Mouse (Mus musculus): ENCODE measurements around the gene Rabgef1. TPM values are rescaled to one million over a fixed set of nuclear protein-coding genes. Genes with fewer than 3 reads are reported as not detected.

Gene Rabgef1
- polyA plus RNA-seq, 1 experiment from 2014 or later = 25.5 TPM

GRCm38 (mm10) chr5:130145961-130146360 is 25.6 kb upstream of the Rabgef1 start:
- Histone ChIP-seq H3K36me3 (no peaks in the 10 kb centered on the region), H3K9me3 (no peaks in the 10 kb centered on the region), H3K4me1 (peaks cover 19% of the 10 kb centered on the region), H3K27me3 (ENCODE audit: insufficient read depth, poor library complexity, severe bottlenecking) (peaks cover 16% of the 10 kb centered on the region), H3K27ac (no peak overlapping the region), H3K4me3 (no peak overlapping the region)
- 84% methylated on average over 8 of the region's 8 CpGs for WGBS
- no peak for DNase-seq (ENCODE audit: low spot score)

- Histone ChIP-seq H3K4me3 (no peak overlapping the region), H3K9me3 (no peaks in the 10 kb centered on the region), H3K27ac (no peak overlapping the region), H3K27me3 (ENCODE audit: insufficient read depth, poor library complexity, severe bottlenecking) (peaks cover 20% of the 10 kb centered on the region; the same call in 1 of the 2 replicates), H3K36me3 (peaks cover 22% of the 10 kb centered on the region), H3K4me1 (peaks cover 10% of the 10 kb centered on the region)
- DNase-seq (ENCODE audit: low spot score) = no peak
- 79% methylated on average over 7 of the region's 7 CpGs for WGBS
Observed at GRCm38 (mm10) chr5:130149726-130150310, 21.8 kb upstream of the Rabgef1 start.

DNA sequence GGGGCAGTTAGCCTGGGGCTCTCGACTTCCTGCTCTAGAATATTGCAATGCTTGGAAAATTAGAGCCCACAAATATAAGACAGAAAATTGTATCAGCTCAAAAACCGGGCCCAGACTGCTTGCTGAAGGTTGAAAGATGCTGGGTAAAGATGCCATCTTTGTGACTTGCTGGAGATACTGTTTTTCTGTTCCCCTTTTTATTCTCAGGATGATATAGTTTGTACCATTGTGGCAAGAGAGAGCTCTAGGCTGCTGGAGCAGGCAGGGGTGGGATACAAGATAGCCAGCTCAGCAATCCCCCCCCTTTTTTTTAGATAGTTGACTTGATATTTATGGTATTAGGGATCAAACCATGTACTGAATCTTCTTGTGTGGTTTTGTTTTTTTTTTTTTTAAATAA is 17.3 kb upstream of the Rabgef1 start:
- WGBS = 78% methylated on average over 2 of the region's 2 CpGs
- H3K9me3 ChIP-seq = no peaks in the 10 kb centered on the region
- peaks cover 9% of the 10 kb centered on the region; the same call in 1 of the 2 replicates for H3K4me1 ChIP-seq
- H3K4me3 ChIP-seq = no peak overlapping the region
- DNase-seq (ENCODE audit: low spot score) = no peak
- H3K27me3 ChIP-seq (ENCODE audit: insufficient read depth, poor library complexity, severe bottlenecking) = peaks cover 27% of the 10 kb centered on the region; the same call in 1 of the 2 replicates
- no peak overlapping the region for H3K27ac ChIP-seq
- H3K36me3 ChIP-seq = peaks cover 22% of the 10 kb centered on the region

- Histone ChIP-seq H3K9me3 (no peaks in the 10 kb centered on the region), H3K4me3 (no peak overlapping the region), H3K27me3 (ENCODE audit: insufficient read depth, poor library complexity, severe bottlenecking) (0 out of 2 replicates have a peak, but pooled peaks cover 11% of the 10 kb centered on the region), H3K4me1 (peaks cover 9% of the 10 kb centered on the region; the same call in 1 of the 2 replicates), H3K27ac (no peak overlapping the region), H3K36me3 (peaks cover 2% of the 10 kb centered on the region; the same call in 1 of the 2 replicates)
- no peak for DNase-seq (ENCODE audit: low spot score)
- WGBS = 75% methylated on average over 4 of the region's 4 CpGs
Observed at GRCm38 (mm10) chr5:130158545-130158944, 13.1 kb upstream of the Rabgef1 start.

- H3K36me3 ChIP-seq = no peaks in the 10 kb centered on the region
- H3K4me1 ChIP-seq = peaks cover 8% of the 10 kb centered on the region; the same call in 1 of the 2 replicates
- WGBS = 63% methylated on average over 7 of the region's 7 CpGs
- DNase-seq (ENCODE audit: low spot score) = no peak
- H3K4me3 ChIP-seq = no peak overlapping the region
- no peak overlapping the region for H3K27ac ChIP-seq
- H3K9me3 ChIP-seq = no peaks in the 10 kb centered on the region
- H3K27me3 ChIP-seq (ENCODE audit: insufficient read depth, poor library complexity, severe bottlenecking) = 0 out of 2 replicates have a peak, but pooled peaks cover 6% of the 10 kb centered on the region
Observed at GRCm38 (mm10) chr5:130159761-130160201, 11.8 kb upstream of the Rabgef1 start.

DNA sequence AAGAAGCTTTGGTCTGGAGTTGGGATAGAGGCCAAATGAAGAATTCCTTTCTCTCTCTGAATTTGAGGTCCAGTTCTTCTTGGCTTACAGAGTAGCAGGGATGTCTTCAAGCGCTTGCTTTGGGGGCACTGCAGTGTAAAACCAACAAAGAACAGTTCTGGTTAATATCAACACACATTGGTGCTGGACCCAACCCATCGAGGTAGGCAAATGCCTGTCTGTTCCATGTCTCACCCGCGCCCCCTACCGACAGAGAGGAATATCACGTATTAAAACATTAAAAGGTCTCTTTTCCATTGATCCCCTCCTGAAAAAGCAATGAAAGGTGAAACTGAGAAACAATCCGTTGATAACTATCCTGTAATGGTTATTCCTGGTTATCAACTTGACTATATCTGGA is 7.9 kb upstream of the Rabgef1 start:
- Histone ChIP-seq H3K27me3 (ENCODE audit: insufficient read depth, poor library complexity, severe bottlenecking) (no peaks in the 10 kb centered on the region), H3K36me3 (no peaks in the 10 kb centered on the region), H3K4me3 (no peak overlapping the region), H3K9me3 (no peaks in the 10 kb centered on the region), H3K4me1 (no peaks in the 10 kb centered on the region), H3K27ac (no peak overlapping the region)
- no peak for DNase-seq (ENCODE audit: low spot score)
- WGBS = 4% methylated on average over 7 of the region's 7 CpGs

DNA sequence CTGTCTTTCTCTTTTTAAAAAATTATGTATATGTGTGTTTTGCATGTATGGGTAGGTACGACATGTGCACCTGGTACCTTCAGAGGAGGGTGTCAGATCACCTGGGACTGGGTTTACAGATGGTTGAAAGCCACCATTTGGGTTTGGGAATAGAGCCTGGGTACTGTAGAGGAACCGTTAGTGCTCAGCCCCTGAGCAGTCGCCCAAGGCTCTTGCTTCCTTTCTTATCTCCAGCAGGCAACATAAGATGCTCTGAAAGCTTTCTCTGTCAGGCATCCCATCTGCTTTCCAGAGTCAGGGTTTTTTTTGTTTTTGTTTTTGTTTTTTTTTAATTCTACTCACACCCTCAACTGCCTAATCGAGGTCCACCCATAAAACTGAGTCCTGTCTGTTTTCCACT is 6.4 kb upstream of the Rabgef1 start:
- Histone ChIP-seq H3K36me3 (no peaks in the 10 kb centered on the region), H3K27me3 (ENCODE audit: insufficient read depth, poor library complexity, severe bottlenecking) (no peaks in the 10 kb centered on the region), H3K4me1 (no peaks in the 10 kb centered on the region), H3K27ac (no peak overlapping the region), H3K4me3 (no peak overlapping the region), H3K9me3 (no peaks in the 10 kb centered on the region)
- DNase-seq (ENCODE audit: low spot score) = no peak
- WGBS = 62% methylated on average over 4 of the region's 4 CpGs

- WGBS = 30% methylated on average over 6 of the region's 6 CpGs
- Histone ChIP-seq H3K4me3 (no peak overlapping the region), H3K27me3 (ENCODE audit: insufficient read depth, poor library complexity, severe bottlenecking) (no peaks in the 10 kb centered on the region), H3K9me3 (no peaks in the 10 kb centered on the region), H3K27ac (peak overlapping the region; percentile 5; the same call in 1 of the 2 replicates), H3K36me3 (no peaks in the 10 kb centered on the region), H3K4me1 (peaks cover 28% of the 10 kb centered on the region)
- no peak for DNase-seq (ENCODE audit: low spot score)
Observed at GRCm38 (mm10) chr5:130169109-130169508, 2.5 kb upstream of the Rabgef1 start.

GRCm38 (mm10) chr5:130170666-130171422 is 754 bp upstream of the Rabgef1 start:
- peaks cover 29% of the 10 kb centered on the region for H3K4me1 ChIP-seq
- peak overlapping the region; percentile 93 for H3K4me3 ChIP-seq
- no peaks in the 10 kb centered on the region for H3K9me3 ChIP-seq
- no peaks in the 10 kb centered on the region for H3K27me3 ChIP-seq (ENCODE audit: insufficient read depth, poor library complexity, severe bottlenecking)
- H3K36me3 ChIP-seq = no peaks in the 10 kb centered on the region
- H3K27ac ChIP-seq = peak overlapping the region; percentile 93
- no peak for DNase-seq (ENCODE audit: low spot score)
- WGBS = 7% methylated on average over 6 of the region's 6 CpGs

DNA sequence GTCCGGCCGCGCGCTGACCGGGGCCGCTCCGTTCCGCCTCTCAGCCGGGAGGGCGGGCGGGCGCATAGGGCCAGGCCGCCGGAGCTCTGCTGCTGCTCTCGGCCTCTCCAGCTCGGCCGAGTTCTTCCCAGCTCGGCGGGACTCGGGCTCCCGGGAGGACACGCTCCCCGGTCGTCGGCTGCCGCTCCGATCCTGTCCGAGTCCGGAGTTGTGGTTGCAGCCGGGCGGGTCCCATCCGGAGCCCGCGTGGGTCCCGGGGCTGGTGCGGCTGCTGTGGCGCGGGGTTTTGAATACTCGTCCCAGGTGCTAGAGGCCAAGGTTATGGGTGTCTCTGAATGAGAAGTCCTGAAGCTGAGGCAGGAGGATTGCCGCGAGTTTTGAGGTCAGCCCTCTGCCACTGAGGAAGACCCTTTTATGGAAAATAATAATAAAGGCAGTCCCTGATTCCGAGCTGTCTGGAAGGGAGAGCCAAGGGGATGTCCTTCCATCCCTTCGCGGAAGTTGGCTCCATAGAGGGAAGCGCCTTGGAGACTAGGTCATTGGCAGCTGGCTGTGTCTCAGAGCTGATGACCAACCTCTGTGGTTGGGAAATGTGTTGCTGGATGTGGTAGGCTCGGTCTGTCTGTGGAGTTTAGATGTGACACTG is 481 bp downstream of the Rabgef1 start:
- peak; percentile 85 for DNase-seq (ENCODE audit: low spot score)
- no peaks in the 10 kb centered on the region for H3K9me3 ChIP-seq
- no peaks in the 10 kb centered on the region for H3K27me3 ChIP-seq (ENCODE audit: insufficient read depth, poor library complexity, severe bottlenecking)
- H3K4me3 ChIP-seq = peak overlapping the region; percentile 93
- H3K36me3 ChIP-seq = no peaks in the 10 kb centered on the region
- peaks cover 29% of the 10 kb centered on the region for H3K4me1 ChIP-seq
- under 1% methylated on average over 43 of the region's 46 CpGs for WGBS
- H3K27ac ChIP-seq = peak overlapping the region; percentile 93

GRCm38 (mm10) chr5:130173012-130173411 is 1.4 kb downstream of the Rabgef1 start:
- peak overlapping the region; percentile 93 for H3K4me3 ChIP-seq
- 76% methylated on average over 4 of the region's 4 CpGs for WGBS

DNA sequence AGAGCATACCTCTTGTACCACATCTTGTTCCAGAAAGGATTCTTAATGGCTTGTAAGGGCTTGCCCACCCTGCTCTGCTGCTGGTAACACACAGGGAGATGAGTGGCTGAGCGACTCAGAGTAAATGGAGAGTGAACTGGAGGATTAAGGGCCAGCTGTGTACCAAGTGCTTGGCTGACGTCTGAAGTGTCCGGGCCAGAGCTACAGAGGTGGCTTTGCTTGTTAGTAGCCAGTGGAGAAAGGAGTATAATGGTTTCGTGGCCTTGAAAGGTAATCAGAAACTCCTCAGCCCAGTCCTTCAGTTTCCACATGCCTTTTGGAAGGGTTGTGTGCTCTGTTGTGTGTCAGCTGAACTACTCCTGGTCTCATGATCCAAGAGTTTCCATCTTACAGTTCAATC is 6.3 kb downstream of the Rabgef1 start:
- no peak overlapping the region for H3K4me3 ChIP-seq
- H3K27me3 ChIP-seq (ENCODE audit: insufficient read depth, poor library complexity, severe bottlenecking) = no peaks in the 10 kb centered on the region
- DNase-seq (ENCODE audit: low spot score) = no peak
- peaks cover 36% of the 10 kb centered on the region for H3K4me1 ChIP-seq
- H3K36me3 ChIP-seq = no peaks in the 10 kb centered on the region
- H3K27ac ChIP-seq = no peak overlapping the region
- WGBS = 51% methylated on average over 4 of the region's 4 CpGs
- no peaks in the 10 kb centered on the region for H3K9me3 ChIP-seq

More at GRCm38 (mm10) chr5:130173012-130173411, 1.4 kb downstream of the Rabgef1 start:
- DNase-seq (ENCODE audit: low spot score) = no peak
- Histone ChIP-seq H3K27ac (no peak overlapping the region; the same call in 1 of the 2 replicates), H3K36me3 (no peaks in the 10 kb centered on the region), H3K4me1 (peaks cover 33% of the 10 kb centered on the region), H3K27me3 (ENCODE audit: insufficient read depth, poor library complexity, severe bottlenecking) (no peaks in the 10 kb centered on the region), H3K9me3 (no peaks in the 10 kb centered on the region)

GRCm38 (mm10) chr5:130180362-130180761 is 8.8 kb downstream of the Rabgef1 start:
- Histone ChIP-seq H3K36me3 (no peaks in the 10 kb centered on the region), H3K4me1 (peaks cover 23% of the 10 kb centered on the region; the same call in 1 of the 2 replicates), H3K9me3 (no peaks in the 10 kb centered on the region), H3K4me3 (no peak overlapping the region), H3K27ac (no peak overlapping the region), H3K27me3 (ENCODE audit: insufficient read depth, poor library complexity, severe bottlenecking) (no peaks in the 10 kb centered on the region)
- WGBS = 64% methylated on average over 7 of the region's 7 CpGs
- DNase-seq (ENCODE audit: low spot score) = no peak
